Mouse (Mus musculus) common myeloid progenitor, adult 5-6 weeks (primary cell): ENCODE measurements around the gene Ndufaf3. TPM values are rescaled to one million over a fixed set of nuclear protein-coding genes. Genes with fewer than 3 reads are reported as not detected.
A peak's percentile ranks its signal among the peaks of the same experiment; 100 is the strongest.

Source experiments
- ATAC-seq: replicated peaks from 2 replicates; pipeline ENCODE4 v1.8.0; 2016; ENCODE audit warnings: low read depth, mild to moderate bottlenecking, moderate TSS enrichment, inconsistent platforms; ENCODE audit not compliant: poor library complexity, severe bottlenecking
- total RNA-seq: library from RNA; stranded (forward); fragments of 200-1000, 187-1606 nt; gene quantifications from 2 replicates; pipeline ENCODE4 v1.2.3, GENCODE M21; 2017

The Ndufaf3 gene
- total RNA-seq, 1 experiment from 2014 or later: 18.9 TPM

DNA sequence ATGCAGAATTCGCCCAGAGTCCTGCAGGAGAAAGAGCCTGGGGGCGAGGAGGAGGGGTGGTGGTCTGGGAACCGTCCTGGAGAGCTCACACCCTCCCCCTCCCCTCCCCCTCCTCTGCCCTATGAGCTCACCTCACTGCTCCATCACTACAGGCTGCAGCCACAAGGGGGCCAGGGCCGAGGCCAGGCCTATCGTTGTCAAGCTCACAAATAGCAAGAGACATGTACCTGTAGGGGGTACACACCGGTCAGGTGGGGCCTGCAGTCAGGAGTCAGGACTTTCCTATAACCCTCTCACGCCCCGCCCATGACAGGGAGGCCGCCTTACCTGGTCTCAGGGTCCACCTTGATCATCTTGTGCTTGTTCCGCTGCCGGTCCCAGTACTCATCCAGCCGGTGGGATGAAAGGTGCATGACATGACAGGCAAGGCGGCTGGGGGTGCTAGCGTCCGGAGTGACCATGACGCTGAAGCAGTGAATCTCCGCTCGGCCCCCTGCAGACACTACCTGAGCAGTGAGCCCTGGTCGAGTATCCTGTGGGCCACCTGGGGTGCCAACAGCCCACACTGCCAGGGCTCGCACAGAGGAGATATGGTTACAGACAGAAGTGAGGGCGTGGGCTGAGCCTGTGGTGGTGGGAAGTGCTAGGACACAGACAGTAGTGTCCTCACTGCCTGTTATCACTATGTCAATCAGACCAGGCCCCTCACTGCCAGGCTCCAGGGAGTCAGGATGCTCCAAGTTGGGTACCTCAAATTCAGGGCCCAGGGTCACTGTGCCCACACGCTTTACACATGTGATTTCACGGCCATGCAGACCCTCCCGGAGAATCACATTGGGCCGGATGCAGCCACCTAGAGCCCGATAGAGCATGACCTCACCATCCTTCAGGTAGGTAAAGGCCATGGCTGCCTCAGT lies 6.8 kb upstream of the Ndufaf3 start:
- 0 out of 2 replicates have a peak, but pooled peaks have one; percentile 7 for ATAC-seq

DNA sequence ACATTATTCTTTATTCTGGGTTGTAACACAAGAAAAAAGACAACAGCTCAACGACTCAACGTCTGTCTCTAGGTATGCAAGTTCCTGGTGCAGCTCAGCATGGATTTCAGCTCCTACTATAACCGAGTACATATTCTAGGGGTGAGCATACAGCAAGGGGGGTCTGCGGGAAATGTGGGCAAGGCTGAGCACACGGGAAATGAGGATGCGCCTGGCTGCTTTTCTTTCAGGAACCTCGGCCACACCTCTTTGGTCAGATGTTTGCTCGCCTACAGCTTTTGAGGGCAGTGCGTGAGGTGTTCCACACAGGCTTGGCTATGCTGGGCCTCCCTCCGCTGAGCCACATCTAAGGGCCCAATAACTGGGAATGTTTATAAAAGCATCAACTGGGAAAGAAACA lies 5.1 kb upstream of the Ndufaf3 start:
- no peak for ATAC-seq

DNA sequence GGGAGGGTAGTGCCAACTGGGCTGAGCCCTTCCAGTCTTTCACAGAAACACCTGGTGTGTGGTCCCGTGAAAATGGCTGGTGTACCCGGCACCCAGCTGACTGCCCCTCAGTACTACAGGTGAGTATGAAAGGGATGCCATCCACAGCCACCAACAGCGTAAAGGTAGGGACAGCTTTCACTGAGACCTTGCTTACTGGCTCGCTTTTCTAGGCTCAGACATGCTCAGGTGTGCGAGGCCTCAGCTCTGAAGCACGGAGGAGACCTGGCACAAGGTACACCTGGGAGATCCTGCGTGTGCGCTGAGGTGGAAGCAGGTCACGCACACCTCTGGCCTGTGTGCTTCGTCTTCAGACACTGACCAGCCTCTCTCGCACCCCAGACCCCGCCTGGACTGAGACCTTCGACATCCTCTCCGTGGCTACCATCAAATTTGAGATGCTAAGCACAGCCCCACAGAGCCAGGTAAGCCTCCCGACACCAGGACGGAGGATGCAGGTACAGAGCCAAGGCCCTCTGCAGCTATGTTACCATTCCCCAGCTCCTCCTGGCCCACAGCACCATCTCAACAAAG lies 4.3 kb upstream of the Ndufaf3 start:
- ATAC-seq: no peak

DNA sequence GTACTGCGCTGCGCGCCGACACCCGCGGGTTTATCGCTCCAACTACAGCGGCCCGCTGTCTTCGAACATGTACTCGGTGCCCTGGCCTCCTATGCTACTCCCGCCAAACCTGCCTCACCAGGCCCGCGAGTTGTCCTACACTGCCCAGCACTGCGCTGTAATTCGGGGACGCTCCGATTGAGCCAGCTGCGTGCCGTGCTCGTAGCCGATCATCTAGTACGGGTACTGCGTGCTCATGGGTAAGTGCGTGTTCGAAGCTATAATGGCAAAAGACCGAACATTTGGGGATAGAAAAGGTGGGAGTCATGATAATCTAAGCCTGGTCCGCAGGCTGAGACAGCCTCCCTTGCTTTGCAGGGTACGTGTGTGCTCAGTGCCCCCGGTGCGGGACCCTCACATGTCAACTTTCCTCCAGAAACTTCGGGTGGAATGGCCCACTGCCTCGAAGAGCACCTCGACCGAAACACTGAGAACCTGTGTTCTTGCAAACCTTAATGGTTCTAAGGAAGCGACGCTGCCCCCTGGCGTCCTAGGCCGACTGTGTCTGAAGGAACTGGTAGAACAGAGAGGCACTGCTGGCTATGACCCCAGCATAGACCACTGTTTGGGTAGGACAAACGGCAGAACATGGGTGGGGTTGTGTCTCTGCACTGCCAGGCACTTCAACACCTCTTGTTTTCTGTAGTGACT lies 3.1 kb upstream of the Ndufaf3 start:
- ATAC-seq: peak; percentile 22

DNA sequence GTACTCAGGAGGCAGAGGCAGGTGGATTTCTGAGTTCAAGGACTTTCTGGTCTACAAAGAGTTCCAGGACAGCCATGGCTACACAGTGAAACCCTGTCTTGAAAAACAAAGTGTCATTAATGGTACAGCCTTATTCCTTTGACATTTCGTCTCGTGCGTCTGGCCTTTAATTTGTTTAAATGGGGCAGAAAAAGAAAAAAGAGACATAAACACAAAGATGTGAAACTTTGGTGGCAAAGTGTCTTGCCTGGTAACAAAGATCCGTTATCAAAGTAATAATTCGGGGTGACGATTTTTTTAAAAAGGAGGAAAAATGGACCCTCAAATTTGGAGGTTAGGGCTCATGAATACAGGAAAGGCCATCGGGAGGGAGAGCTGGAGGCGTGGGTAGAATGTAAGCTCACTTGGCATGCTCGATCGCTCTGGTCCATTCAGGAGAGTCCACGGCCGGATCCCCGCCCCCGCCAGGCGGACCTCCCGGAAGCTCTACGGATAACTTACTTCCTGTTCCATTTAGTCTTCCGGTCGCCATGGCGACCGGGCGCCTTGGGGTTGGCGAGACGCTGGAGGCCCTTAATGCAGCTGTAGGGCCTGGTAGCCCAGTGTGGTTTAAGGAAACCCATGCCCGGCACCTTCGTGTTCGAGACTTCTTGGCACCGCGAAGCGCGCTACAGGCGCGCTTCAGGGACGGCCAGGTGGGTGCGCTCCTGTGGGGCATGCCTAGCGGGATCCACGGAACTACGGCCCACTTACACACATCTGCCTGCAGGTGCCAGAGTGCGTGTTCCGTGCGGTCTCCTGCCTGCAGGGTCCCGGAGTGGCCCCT lies 2.4 kb upstream of the Ndufaf3 start, which contains the start of gene Dalrd3:
Gene Dalrd3 (plus strand): TSS at position 506 of the 826 bp plus-strand sequence.
- peak; percentile 45 for ATAC-seq

DNA sequence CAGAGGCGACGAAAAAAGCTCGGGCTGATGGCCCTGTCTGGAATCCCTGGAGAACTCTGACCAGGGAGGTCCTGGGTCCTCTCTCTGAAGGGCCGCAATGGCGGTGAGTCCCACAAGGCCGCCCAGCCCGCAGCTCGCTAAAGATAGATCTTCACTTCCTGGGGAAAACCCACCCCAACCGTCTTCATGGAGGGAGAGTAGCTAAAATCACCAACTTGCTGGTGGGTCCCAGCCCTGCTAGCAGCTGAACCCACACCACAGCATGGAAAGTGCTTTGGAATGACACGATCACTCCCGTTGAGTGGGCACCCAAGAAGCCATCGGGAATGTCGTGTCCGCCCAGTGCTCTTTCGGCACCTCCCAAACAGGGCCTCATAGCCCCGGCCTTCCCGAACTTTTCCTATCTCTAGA lies 1.3 kb upstream of the Ndufaf3 start:
- ATAC-seq: no peak

DNA sequence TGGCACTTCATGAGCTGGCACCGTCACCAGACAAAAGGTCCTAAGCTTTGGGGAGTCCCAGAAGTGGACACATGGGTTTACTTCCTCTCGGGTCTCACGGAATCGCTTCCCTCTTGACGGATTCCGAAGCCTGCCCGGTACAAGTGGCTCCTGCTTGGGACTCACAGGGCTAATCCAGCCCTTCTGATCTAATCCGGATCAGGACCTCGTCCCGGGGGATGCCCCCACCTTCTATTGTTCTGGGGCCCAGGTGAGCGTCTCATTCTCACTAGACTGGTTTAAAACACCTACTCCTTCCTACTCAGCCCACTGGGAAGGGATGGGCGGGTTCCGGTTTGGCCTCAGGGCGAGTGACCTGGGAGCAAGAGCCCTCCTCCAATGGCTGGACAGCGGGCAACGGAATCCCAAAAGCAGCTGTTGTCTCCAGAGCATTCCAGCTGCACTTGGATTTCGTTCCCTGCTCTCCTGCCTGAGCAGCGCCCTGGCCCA lies 741 bp upstream of the Ndufaf3 start:
- no peak for ATAC-seq

DNA sequence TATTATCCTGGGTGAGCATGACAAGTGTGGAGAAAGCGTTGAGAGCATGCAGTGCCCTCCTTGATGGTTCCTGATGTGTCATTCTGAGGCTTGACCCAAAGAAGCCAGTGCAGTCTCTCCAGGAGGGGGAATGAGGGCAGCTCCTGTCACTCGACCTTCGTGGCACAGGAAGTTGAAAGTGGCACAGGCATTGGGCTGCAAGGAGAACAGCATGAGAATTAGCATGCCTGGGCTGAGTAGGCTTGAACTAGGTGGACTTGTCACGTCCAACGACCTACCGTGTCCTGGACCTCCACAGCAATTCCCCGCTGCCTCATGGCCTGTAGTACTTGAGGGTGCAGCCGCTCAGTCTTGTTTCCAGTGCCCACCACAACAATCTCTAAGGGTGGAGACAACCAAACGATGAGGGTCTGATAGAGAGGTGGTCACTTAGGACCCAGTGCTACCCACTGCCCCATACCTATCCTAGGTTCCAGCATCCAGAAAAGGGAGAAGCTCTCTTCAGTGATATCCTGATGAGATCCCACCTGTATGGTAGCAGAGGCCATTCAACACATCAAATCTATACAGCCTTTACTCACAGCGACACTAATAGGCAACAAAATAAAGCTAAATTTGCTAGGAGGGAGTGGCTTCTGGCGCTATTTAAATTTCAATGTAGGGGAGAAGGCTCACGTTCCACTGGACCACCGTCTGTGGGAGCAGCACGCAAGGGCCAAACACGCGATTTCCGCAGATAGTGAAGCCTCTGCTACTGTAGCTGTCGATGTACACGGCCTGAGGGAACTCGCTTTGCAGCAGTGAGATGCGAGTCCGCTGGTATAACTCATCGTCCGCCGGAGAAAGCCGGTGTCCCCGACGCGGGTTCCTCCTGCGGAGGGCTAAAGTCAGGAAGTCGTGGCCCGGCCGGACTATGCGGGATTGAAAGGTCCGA lies 1.1 kb downstream of the Ndufaf3 start:
- 0 out of 2 replicates have a peak, but pooled peaks have one; percentile 0 for ATAC-seq

DNA sequence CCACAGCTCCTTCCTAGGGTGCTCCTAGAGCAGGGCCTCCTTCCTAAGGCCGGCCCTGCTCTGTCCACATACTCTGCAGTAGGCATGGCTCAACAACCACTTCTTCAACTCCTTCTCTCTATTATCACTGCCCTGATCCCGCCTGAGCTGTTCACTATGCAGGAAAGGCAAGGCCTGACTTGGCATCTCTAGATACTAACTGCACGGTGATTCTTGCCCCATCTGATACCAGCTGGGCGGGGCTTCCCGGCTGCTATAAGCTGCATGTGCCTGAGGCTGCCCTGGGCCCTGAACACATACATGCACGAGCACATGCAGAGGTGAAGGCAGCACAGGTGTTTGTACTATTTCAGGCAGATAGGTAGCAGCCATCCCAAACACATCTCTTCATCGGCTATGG lies 3.1 kb downstream of the Ndufaf3 start:
- no peak for ATAC-seq

DNA sequence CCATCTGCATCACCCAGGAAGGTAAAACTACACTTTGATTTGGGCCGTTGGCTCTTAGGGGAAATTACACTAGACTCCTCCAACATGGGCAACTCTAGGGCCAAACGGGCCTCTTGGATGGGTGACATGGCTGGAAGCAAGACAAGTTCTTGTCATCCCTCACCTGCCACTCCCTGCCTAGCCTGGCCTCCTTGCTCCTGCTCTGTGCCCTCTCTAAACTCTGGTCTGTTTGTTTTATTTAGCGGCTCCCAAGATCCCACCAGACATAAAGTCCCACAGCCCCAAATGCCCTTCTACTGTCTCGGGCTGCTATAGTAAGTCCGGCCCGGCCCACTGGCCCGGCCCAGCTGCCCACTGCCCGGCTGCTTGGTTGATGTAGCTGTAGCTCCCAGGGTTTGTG lies 3.6 kb downstream of the Ndufaf3 start:
- ATAC-seq: no peak

DNA sequence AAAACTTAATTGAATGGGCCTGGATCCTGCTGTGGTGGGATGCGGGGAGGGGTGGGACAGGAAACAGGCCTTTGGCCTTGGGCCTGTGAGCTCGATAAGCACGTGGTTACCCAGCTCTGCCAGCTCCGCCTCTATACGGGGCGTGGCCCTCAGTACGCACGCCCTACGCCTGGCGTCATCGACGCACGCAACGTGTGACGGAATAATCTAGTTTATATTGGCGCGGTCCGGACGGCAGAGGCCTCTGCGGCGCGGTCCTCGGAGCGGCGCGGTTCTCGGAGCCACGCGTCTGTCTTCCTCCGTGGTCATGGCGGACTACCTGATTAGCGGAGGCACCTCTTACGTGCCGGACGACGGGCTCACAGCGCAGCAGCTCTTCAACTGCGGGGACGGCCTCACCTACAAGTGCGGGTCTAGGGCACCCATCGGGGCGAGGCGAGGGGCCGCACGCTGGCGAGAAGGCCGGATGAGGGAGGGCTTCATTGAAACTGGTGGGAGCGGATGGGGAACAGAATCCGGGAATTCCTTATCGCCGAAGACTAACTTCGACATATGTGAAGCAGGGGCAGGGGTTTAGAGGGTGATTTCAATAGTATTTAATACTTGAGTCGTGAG lies 6.9 kb downstream of the Ndufaf3 start, which contains the start of gene Impdh2:
Gene Impdh2 (plus strand): TSS at position 60 of the 615 bp plus-strand sequence.
- ATAC-seq: peak; percentile 96

DNA sequence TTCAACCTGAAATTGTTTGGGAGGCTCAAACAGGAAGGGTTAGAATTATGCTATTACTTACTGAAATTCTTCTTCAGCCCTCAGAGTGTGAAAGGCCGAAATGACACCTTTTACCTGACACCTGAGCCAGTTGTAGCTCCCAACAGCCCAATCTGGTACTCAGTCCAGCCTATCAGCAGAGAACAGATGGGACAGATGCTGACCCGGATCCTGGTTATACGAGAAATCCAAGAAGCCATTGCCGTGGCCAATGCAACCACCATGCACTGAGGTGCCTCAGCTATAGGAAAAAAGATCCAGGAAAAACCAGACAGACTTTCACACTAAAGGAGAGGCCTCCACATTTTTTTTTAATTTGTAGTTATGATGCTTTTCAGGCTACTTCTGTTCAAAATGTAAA lies 8.1 kb downstream of the Ndufaf3 start:
- no peak for ATAC-seq

DNA sequence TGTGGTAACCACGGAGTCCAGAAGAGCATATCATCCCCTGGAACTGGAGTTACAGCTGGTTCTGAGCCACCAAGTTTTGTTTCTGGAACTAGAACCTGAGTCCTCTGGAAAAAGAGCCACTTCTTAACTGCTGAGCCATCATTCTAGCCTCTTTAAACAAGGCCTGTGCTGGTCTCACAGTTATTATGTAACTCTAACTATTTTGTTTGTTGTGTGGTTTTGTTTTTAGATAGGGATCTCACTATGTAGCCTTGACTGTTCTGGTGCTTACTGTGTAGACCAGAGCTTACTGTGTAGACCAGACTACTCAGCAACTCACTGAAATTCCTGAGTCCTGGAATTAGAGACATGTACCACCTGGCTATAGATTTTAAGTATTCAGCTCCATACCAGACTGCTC lies 20.4 kb downstream of the Ndufaf3 start:
- ATAC-seq: no peak

DNA sequence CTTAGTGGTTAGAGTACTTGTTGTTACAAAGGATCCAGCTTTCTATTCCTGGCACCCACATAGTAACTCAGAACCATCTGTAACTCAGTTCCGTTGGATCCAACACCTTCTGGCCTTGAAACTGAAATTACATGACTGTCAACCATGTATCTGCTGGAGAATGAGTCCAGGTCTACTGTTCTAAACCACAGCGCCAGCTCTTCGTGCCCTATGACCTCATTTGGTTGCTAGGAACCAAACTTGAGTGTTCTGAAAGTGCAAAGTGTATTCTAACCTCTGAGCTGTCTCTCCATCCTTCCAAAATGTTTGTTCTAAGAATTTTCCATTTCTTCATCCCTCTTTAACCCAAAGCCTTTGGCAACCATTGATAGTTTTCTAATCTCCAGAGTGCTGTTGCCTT lies 21.2 kb downstream of the Ndufaf3 start:
- no peak for ATAC-seq

DNA sequence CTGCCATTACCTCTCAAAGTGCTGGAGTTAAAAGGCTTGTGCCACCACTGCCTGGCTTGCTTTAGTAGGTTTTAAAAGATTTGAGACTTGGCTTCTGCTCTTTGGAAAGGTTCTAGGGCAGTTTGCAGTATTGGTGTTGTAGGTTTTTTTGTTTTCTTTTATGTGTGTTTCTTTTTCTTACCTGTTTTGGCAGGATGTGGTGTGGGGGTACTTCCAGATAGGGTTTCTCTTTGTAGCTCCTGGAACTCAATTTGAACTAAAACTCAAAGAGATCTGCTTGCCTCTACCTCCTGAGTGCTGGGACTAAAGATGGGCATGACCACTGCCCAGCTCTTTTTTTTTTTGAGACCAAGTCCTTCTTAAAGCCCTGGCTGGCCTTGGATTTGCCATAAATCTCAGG lies 26.4 kb downstream of the Ndufaf3 start:
- ATAC-seq: no peak

DNA sequence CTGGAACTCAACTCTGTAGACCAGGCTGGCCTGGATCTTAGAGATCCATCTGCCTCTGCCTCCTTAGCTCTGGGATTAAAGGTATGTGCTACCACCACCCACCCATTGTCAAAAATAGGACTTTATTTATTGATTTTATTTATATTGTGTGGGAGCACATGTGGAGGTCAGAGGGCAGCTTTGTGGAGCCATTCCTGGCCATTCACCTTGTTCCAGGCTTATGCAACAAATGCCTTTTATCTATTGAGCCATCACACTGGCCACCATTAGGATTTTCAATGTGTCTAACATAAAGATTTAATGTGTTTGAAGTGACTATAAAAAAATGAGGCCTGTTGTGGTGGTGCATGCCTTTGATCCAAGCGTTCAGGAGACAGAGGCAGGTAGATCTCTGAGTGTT lies 35.7 kb downstream of the Ndufaf3 start:
- ATAC-seq: no peak

DNA sequence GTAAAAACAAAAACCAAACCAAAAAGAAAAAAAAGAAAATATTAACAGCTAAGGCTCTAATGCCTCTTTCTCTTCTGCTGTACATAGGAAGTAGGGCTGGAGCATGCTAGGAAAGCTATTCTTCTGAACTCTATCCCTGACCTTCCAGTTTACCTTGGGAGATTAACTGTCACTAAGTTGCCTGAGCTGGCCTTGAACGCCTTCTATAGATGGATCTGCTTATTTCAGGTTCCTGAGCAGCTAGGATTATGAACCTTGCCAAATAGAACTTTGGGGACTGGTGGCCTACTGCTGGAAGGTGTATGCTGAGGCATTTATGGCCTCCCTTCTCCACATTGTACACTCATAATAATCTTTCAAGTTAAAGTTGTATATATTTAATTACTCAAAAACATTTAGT lies 36.3 kb downstream of the Ndufaf3 start:
- ATAC-seq: no peak

DNA sequence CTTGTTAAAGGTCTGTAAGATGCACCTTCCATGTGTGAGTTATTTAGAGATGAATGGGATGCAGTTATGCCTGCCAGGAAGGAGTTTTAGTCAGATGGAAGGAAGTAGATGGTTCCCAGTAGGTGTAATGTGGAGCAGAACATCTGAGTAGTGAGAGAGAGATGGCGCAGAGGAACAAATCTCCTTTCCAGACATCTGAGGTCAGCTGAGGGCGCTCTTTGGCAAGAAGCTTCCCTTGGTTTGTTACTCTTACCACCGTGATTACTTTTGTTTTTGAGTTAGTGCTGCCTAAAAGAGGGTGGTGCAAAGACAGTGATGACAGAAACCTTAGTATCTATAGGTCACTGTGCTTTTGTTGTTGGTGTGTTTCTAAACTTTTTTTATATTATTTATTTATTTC lies 41.8 kb downstream of the Ndufaf3 start:
- no peak for ATAC-seq
